Mouse (Mus musculus) mouse embryonic stem cell (cell line): ENCODE data around the gene Eif2d.
"Not testable (repeated sequence)": the region's sequence is repeated elsewhere in the genome, so short reads cannot be mapped to it uniquely, and the experiment has no call there.

Experiments used
- in situ Hi-C, 2 experiments: fragments of 300-500 bp; cut with MboI; formaldehyde crosslinking; loops; 1 replicate in 1 of 2; 3 replicates in 1 of 2; pipeline ENCODE4 v1.14.3; 2019 to 2020; ENCODE audit warnings: low sequenced_read_pairs in 2 of 2, low pct_unique_long_range_greater_than_20kb in 1 of 2, mixed read lengths in 1 of 2; ENCODE audit not compliant: unreplicated experiment in 1 of 2

Eif2d gene

DNA sequence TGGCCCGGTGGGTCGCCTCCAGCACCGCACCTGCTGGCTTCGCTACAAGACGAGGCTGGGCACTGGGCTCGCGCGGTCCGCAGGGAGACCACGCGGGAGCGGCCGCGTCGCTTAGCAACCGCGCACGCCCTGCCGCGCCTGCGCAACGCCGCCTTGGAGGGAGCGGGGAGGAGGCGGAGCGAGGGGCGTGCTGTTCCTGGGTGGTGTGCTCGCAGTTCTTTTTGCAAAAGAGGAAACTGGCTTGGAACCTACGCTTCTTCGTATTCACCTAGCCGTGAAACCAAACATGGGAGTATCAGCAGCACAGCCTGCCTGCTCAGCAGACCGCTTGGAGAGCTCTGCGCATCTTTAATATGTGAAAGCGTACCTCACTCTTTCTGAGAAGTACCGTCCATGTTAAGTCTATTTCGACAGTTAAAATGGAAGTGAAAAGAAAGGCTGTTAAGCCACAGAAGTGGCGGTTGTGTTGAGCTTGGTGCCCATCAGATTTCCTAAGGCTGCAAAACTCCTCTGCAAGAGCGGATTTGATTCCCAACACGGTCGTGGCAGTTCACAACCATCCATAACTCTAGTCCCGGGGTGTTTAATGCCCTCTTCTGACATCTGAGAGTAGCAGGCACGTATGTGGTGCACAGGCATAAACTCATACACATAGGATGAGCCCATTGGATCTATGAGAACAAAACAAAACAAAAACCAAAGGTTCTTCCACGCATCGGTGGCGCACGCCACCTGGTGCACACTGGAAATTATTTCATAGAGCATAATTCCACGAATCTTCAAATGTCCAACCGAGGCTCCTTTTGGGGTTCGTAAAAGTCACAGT, 14.6 kb upstream of the Eif2d start, which contains the start of gene Dyrk3:
Gene Dyrk3, minus strand, starts transcription at position 150 of the 826 bp plus-strand sequence.
- in situ Hi-C loops, result no loop called here

DNA sequence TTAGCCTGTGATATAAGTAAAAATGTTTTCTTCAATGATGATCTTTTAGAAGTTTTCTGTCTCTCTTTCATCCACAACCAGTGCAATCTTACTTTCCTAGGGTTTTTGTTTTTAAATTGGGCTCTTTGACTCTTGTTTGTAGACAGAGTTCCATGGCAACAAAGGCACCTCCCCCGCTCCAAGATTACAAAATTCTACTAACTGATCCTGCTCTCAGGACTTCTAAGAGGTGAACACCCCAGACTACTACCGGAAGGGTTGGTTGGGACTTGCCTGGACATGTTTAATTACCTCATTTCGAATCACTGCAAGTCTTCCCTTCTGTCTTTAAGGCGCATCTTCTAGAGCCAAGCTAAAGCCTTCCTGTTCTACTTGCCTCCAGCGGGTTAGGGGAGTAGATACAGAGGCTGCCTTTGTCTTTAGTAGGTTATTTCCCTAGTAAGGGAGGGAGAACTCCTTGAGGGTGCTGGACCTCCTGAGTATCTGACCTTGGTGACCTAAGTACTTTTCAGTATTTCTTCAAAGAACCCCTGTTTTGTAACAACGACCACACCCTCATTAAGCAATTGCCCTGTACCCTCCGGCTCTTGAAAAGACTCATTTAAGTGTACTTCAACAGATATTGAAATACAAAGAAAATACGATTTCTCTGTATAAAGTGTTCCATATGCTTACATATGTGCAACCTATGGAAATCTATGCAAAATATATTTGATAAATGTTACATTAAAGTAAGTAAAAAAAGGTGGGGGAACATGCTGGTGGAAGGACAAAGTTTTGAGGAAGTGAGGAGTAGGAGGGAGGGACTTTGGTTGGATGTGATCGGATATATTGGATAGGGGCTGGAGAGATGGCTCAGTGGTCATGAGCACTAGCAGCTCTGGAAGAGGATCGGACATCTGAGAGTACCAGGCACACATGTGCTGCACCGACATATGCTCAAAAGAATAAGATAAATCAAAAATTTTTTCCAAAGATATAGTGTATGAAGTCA, 13.6 kb upstream of the Eif2d start:
- in situ Hi-C loops, result no loop called here

DNA sequence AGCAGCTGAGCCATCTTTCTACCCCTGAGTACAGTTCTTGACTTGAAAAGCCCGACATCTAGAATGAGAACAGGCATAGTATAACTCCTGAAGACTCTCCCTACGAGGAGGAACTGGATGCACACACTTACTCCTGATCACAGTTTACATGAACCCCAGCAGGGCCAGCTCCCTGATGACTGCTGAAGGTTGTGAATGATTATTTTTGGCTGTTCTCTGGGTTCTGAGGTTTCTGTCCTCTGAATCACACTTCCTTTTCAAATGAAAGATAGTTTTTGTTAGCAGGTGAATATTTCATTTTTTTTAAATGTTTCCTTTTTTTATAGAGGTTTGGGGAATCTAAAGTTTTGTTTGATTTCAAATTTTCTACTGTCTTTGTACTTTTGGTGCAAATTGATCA, 11.5 kb upstream of the Eif2d start:
- in situ Hi-C loops, result no loop called here

DNA sequence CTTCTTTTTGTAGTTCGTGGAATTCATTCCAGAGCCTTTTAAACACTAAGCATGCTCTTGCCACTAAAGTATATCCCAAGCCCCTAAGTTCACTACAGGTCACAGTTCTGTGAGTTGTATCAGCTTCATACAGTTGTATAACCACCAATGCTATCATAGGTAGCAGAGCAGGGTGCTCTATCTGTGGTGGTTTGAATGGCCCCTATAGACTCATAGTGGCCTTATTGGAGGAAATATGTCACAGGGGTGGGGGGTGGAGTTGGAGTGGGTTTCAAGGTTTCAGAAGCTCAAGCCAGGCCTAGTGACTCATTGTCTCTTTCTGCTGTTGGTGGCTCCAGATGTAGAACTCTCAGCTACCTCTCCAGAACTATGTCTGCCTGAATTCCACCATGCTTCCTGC, 10.5 kb upstream of the Eif2d start:
- in situ Hi-C loops, result no loop called here

GRCm38 (mm10) chr1:131145222-131145621, 7.8 kb upstream of the Eif2d start:
- in situ Hi-C loops, result not testable (repeated sequence)

DNA sequence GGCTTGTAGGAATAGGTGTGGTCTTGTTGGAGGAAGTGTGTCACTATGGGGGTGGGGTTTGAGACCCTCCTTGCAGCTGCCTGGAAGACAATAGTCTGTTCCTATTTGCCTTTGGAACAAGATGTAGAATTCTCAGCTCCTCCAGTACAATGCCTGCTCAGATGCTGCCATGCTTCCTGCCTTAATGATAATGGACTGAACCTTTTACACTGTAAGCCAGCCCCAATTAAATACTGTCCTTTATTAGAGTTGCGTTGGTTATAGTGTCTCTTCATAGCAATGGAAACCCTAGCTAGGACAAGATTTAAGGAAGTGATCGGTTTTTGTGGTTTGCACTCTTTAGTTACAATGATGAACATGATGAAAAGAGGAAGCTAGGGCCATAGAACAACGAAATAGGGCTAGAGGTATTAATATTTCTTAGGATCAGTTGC, 6.8 kb upstream of the Eif2d start:
- in situ Hi-C loops, result no loop called here

DNA sequence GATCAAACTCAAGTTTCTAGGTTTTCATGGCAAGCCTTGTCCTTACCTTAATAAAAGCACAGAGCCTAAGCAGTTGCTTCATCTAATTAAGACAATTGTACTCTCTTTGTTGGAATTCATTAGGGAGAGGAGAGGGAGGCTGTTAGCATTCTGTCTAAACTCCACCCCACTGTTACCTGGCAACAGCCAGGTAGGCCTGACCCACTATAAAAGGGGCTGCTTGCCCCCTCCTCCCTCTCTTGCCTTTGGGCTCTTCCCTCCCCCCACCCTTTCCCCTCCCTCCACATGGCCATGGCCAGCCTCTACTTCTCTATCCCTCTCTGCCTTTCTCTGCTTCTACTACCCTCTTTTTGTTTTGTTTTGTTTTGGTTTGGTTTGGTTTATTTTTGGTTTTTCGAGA, 3.5 kb upstream of the Eif2d start:
- in situ Hi-C loops, result no loop called here

DNA sequence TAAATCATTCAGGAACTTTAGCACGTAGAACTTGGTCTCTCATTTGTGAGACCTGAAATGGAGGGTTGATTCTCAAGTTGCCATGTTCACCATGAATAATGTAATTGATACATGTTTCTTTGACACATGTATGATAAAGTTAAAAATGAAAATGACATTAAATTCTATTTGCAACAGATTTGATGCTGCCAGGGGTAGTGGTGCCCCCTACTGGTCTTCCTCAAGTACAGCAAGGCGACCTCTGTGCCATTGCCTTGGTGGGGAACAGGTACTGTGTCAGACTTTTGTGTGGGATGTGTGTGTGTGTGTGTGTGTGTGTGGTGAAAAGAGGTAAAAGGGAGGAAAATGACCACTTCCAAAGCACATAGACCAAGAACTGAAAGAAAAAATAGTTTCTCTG, 2.5 kb downstream of the Eif2d start:
- in situ Hi-C loops, result no loop called here

DNA sequence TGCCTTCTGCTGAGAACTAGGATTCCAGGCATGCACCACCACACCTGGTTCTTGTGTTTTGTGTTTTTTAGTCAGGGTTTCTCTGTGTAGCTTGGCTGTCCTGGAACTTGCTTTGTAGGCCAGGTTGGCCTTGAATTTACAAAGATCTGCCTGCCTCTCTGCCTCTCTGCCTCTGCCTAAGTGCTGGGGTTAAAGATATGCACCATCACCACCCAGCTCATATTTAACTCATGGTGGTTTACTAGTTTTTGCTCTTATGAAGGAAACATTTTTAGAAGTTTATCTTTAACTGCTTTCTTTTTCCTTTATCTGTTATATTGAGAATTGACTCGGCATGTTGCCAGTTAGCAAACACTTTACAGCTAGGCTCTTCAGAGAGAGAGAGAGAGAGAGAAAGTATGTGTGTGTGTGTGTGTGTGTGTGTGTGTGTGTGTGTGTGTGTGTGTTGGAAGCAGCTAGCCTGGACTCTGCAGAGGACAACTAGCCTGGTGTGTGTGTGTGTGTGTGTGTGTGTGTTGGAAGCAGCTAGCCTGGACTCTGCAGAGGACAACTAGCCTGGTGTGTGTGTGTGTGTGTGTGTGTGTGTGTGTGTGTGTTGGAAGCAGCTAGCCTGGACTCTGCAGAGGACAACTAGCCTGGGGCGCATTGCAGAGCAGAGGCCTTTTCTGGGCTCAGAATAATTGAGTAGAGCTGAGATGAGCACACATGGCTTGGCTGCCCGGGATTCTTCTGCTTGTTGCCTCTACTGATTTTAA, 6.8 kb downstream of the Eif2d start:
- in situ Hi-C loops, result not testable (repeated sequence)

- in situ Hi-C loops, result no loop called here
These were observed 8.1 kb downstream of the Eif2d start for GRCm38 (mm10) chr1:131161091-131161490.

GRCm38 (mm10) chr1:131164427-131164826, 11.4 kb downstream of the Eif2d start:
- in situ Hi-C loops, result no loop called here

GRCm38 (mm10) chr1:131167612-131168011, 14.6 kb downstream of the Eif2d start:
- in situ Hi-C loops, result no loop called here

- in situ Hi-C loops, result no loop called here
These were observed 20.0 kb downstream of the Eif2d start for GRCm38 (mm10) chr1:131173001-131173400.

GRCm38 (mm10) chr1:131173809-131174208, 20.8 kb downstream of the Eif2d start:
- in situ Hi-C loops, result no loop called here

DNA sequence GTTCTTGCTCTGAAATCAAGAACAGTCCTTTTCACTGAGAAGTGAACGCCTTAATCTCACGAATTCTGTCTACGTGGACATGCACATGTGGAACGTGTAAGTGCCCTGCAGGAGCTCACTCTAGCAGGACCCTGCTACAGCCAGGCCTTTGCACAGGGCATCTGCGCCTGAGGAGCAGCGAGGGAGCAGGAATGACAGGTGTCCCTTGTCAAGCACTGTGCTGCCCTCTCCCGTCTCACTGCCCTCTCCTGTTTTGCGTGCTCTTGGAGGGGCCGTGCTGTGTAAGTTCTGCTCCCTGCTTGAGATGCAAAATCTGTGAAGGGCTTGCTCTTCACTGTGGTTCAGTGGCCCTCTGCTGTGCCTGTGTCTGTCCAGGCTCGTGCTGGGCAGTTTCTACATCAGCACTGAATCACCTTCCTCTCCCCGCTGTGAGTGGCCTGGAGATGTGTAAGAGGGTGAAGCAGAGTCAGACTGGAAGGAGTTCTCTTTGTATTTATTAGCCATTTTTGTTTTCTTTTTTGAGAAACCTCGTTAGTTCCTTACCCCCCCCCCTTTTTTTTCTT, 21.4 kb downstream of the Eif2d start:
- in situ Hi-C loops, result no loop called here

DNA sequence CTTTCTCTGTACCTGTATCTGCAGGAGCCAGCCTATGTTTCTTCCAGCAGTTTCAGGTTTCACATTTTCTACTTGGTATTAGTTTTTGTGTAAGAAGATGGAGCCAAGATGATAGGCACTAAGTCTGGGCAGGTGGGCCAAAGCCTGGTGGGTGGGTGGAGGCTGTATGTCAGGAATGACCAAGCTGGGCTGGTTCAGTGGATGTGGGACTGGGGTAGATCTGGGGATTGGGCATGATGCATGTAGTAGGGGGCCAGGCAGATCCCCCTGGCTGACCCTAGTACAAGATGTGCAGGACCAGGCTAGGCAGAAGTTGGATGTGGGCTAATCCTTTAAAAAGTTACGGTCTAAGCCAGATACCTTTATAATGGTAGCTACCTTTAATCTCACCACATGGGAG, 22.2 kb downstream of the Eif2d start:
- in situ Hi-C loops, result no loop called here

DNA sequence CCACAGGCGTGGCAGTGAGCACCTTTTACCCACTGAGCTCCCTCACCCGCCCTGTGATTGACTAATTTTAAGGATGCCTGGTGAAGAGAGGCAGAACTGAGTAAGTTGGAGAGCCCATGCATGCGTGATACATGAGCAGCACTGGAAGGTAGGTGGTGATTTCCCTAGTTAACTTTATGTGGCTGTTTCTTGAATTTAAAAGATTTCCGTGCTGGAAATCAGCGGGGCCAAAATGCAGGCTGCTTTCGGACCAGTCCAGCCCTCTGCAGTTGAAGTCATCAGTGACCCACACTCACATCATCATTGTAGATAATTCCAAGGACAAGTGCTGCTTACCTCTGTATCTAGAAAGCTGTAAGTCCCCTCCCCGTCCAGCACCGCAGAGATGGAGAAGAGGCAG, 22.8 kb downstream of the Eif2d start:
- in situ Hi-C loops, result no loop called here

DNA sequence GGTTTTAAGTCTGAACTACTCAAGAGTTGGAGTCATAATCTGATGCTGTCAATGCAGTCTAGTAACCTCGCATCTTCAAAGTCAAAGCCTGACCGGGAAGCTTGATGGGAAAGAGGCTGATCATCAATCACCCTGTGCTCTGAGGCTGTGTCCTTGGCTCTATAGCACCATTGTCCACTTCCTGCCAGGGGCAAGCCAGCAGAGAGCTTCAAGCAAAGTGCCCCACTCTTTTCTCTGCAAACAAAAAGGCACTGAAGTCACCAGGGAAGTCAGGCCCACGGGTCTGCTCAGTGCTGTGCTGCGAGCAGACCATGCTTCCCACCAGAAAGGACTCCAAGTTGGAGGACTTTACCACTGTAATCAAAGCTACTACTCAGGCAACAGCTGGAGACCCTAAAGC, 24.3 kb downstream of the Eif2d start:
- in situ Hi-C loops, result no loop called here
